Comparison of ENCODE assay signal across 9 mouse cellular contexts in genomic region chr4:101584524-101585454, GRCm38 (mm10).
DNase-seq lines count a peak whose midpoint lies in the region; ATAC-seq lines count a peak whose summit lies in the region.
"Had no signal": no experiment of that assay in that cellular context is flagged by ENCODE, and none has a peak within 500 bp of the region (broad histone marks: within the 10 kb centered on the region; RNA-seq: fewer than 3 reads in every experiment).

No protein-coding gene starts in this region.

- H3K4me3 ChIP-seq in kidney, embryonic 14.5 days (ENCODE audit: low read length): no peak overlapping the region
- H3K4me3 ChIP-seq in hindbrain, embryonic 14.5 days (replicated peaks; ENCODE audit: low read length): no peak overlapping the region
- no peak overlapping the region for H3K4me3 ChIP-seq in neural tube, embryonic 13.5 days
- H3K4me3 ChIP-seq: myocyte had no signal

- no peak for DNase-seq in kidney, adult 8-10 months
- peak; percentile 45 for DNase-seq in embryo, embryonic 10.5 days (ENCODE audit: low spot score)
- peak; percentile 56 for DNase-seq in hindbrain, embryonic 14.5 days (ENCODE audit: low spot score)
- no peak for DNase-seq in adrenal gland, adult 2 months
- DNase-seq in layer of hippocampus, postnatal 36 days: no peak
- DNase-seq in lung, postnatal 10 days: no peak

- H3K9ac ChIP-seq in kidney, embryonic 14.5 days (ENCODE audit: low read depth, low read length): no peak overlapping the region
- H3K9ac ChIP-seq in hindbrain, embryonic 14.5 days: no peak overlapping the region
- no peak overlapping the region for H3K9ac ChIP-seq in neural tube, embryonic 13.5 days

- no peak overlapping the region for H3K4me2 ChIP-seq in kidney, embryonic 14.5 days (replicated peaks; ENCODE audit: low read depth, low read length)
- H3K4me2 ChIP-seq in hindbrain, embryonic 14.5 days (replicated peaks): peak overlapping the region; percentile 17; the same call in 1 of the 2 replicates
- peak overlapping the region; percentile 35 for H3K4me2 ChIP-seq in neural tube, embryonic 13.5 days

- ATAC-seq in kidney, embryonic 14.5 days (ENCODE audit: low FRiP score, low TSS enrichment): peak; percentile 81
- ATAC-seq in hindbrain, embryonic 14.5 days (ENCODE audit: low FRiP score): peak; percentile 51; the same call in 1 of the 2 replicates
- ATAC-seq in neural tube, embryonic 13.5 days (ENCODE audit: low read depth): peak; percentile 59

- no peaks in the 10 kb centered on the region for H3K36me3 ChIP-seq in kidney, embryonic 14.5 days (ENCODE audit: control insufficient read depth, insufficient read depth, low read length)
- H3K36me3 ChIP-seq in hindbrain, embryonic 14.5 days (replicated peaks; ENCODE audit: control insufficient read depth, insufficient read depth): no peaks in the 10 kb centered on the region
- H3K36me3 ChIP-seq in neural tube, embryonic 13.5 days: no peaks in the 10 kb centered on the region

- no peak overlapping the region for H3K27ac ChIP-seq in kidney, embryonic 14.5 days (ENCODE audit: low read depth, low read length)
- H3K27ac ChIP-seq in hindbrain, embryonic 14.5 days: peak overlapping the region; percentile 82
- peak overlapping the region; percentile 78 for H3K27ac ChIP-seq in neural tube, embryonic 13.5 days (replicated peaks)

- H3K9me3 ChIP-seq in kidney, embryonic 14.5 days (ENCODE audit: control insufficient read depth, low read length): no peaks in the 10 kb centered on the region
- H3K9me3 ChIP-seq in hindbrain, embryonic 14.5 days (ENCODE audit: control insufficient read depth, low read length): no peaks in the 10 kb centered on the region
- no peaks in the 10 kb centered on the region for H3K9me3 ChIP-seq in neural tube, embryonic 13.5 days

- no peaks in the 10 kb centered on the region for H3K27me3 ChIP-seq in kidney, embryonic 14.5 days (ENCODE audit: control insufficient read depth, insufficient read depth, low read length)
- no peaks in the 10 kb centered on the region for H3K27me3 ChIP-seq in hindbrain, embryonic 14.5 days (ENCODE audit: control insufficient read depth, insufficient read depth, low read length)
- no peaks in the 10 kb centered on the region for H3K27me3 ChIP-seq in neural tube, embryonic 13.5 days

- no peaks in the 10 kb centered on the region for H3K4me1 ChIP-seq in kidney, embryonic 14.5 days (ENCODE audit: control insufficient read depth, insufficient read depth, low read length)
- peaks cover 22% of the 10 kb centered on the region for H3K4me1 ChIP-seq in hindbrain, embryonic 14.5 days (replicated peaks; ENCODE audit: control insufficient read depth, insufficient read depth, low read length)
- peaks cover 43% of the 10 kb centered on the region for H3K4me1 ChIP-seq in neural tube, embryonic 13.5 days (replicated peaks)

- 31% methylated on average over 19 of the region's 19 CpGs for WGBS in kidney, embryonic 14.5 days
- 37% methylated on average over 19 of the region's 19 CpGs for WGBS in hindbrain, embryonic 14.5 days
- WGBS in neural tube, embryonic 13.5 days: 28% methylated on average over 19 of the region's 19 CpGs

Comparison
In these comparisons a context has a peak if more than half of its experiments do, and no peak if none do; other contexts are left out.
1. DNase-seq: peak in embryo, embryonic 10.5 days (single experiment) and hindbrain, embryonic 14.5 days (single experiment); none in kidney, adult 8-10 months (0 of 2), adrenal gland, adult 2 months (single experiment), layer of hippocampus, postnatal 36 days (0 of 2) and lung, postnatal 10 days (single experiment).
2. Peak in every context shown above with its lines, with median percentiles within 50 percentile points of each other: ATAC-seq.